Mouse (Mus musculus): Measurements from ENCODE around the gene Spata17. TPM values are rescaled to one million over a fixed set of nuclear protein-coding genes. Genes with fewer than 3 reads are reported as not detected.

The Spata17 gene
- polyA plus RNA-seq, 1 experiment from 2014 or later: 1.5 TPM

DNA sequence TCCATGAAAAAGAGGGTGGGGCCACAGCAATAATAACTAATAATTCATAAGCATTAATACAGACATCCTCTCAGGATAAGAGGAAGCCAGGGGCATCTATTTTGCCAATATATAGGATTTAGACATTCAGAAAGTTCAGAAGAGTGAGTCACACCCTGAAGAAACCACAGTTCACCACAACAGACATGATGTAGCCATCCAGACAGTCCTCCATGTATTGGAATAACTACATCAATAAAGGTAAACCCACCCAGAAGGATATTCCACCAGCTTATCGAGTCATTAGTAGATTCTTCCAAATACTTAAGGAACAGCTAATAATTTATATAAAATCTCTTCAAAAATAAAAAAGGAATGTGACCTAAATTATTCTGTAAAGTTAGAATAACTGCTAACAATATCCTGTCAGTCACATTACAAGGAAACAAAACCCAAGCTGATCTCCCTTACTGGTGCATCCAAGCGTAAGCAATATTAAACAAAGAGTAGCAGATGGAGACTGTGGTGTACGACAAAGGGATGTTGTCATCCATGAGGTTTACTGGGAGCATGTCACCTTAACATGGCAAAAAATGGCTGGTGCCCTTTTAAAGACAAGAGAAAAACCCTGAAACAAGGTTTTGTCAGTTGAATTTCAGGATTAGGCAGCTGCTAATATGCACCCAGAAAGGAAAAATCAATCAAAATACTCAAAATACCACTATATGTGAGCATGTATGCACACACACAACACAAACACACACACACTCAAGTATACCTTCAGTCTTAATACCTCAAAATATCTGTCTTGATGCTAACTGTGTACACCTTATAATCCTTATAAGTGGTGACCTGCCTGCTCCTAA, 138.8 kb downstream of the Spata17 start:
- Histone ChIP-seq H3K4me3 (no peak overlapping the region), H3K36me3 (no peaks in the 10 kb centered on the region), H3K9me3 (no peaks in the 10 kb centered on the region), H3K4me2 (no peak overlapping the region), H3K27me3 (no peaks in the 10 kb centered on the region), H3K27ac (no peak overlapping the region), H3K4me1 (no peaks in the 10 kb centered on the region), H3K9ac (no peak overlapping the region)
- 76% methylated on average over 3 of the region's 3 CpGs for WGBS
- ATAC-seq (ENCODE audit: borderline replicate concordance, extremely low read depth, low FRiP score, low TSS enrichment): no peak

DNA sequence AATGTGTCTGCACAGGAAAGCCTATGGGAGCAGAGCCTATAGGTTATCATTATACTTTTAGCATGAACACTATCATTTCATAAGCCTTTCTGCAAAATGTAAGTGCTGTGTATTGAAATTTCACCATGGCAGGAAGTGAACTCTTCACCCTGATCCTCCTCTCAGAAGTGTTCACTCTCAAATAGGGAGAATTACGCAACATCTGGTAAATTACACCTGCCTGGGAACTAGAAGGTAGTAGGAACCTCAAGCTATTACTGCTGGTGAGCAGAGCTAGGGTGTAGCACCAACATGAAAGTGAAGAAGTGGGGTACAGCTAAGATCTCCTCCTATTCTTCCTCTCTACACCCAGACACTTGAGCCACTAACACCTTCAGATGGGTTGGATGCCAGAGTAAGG, 155.4 kb downstream of the Spata17 start:
- 67% methylated on average over 1 of the region's 1 CpGs for WGBS
- Histone ChIP-seq H3K4me1 (no peaks in the 10 kb centered on the region), H3K27me3 (no peaks in the 10 kb centered on the region)

DNA sequence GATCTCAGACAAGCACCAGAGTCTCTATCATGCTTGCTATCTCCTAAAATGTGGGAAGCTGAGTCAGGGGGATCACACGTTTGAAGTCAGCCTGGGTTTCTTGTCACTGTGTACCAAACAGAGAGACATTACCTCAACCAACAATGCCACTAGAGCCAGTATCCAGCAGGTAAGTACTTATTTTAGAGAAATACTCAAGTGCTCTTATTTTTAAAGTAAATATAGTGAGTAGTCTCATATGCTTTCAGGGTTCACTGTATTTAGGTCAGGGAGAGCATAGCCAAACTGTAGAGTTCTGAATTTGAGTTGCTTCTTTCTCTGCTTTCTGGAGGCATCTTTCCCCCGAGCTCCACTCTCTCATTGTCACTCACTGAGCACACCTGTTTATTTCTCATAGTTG, 160.9 kb downstream of the Spata17 start:
- Histone ChIP-seq H3K27ac (no peak overlapping the region), H3K4me1 (peaks cover 5% of the 10 kb centered on the region; the same call in 1 of the 2 replicates), H3K4me2 (no peak overlapping the region), H3K9me3 (no peaks in the 10 kb centered on the region), H3K36me3 (no peaks in the 10 kb centered on the region), H3K27me3 (no peaks in the 10 kb centered on the region), H3K4me3 (no peak overlapping the region), H3K9ac (no peak overlapping the region)
- WGBS: 53% methylated on average over 2 of the region's 2 CpGs
- ATAC-seq (ENCODE audit: borderline replicate concordance, extremely low read depth, low FRiP score, low TSS enrichment): no peak

More for the DNA sequence above, 155.4 kb downstream of the Spata17 start:
- Histone ChIP-seq H3K27ac (no peak overlapping the region), H3K36me3 (no peaks in the 10 kb centered on the region), H3K9ac (no peak overlapping the region), H3K4me3 (no peak overlapping the region), H3K9me3 (no peaks in the 10 kb centered on the region), H3K4me2 (no peak overlapping the region)
- no peak for ATAC-seq (ENCODE audit: borderline replicate concordance, extremely low read depth, low FRiP score, low TSS enrichment)

DNA sequence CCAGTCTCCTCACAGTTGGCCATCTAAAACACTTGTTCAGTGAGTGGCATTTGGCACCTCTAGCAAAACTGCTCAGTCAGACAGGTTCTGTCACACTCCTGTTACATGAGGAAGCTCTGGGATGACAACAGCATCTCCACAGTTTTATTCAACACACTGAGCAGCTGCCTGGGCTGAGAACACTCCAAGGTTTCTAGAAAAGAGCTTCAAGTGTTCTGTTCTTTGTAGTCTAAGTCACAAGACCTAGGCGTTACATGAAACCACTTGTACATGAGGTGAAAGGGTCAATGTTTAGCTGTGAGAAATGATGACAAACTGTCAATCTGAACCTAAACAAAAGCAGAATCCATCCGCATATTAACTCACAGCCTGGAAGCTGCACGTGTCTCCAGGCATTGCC, 161.4 kb downstream of the Spata17 start:
- Histone ChIP-seq H3K27ac (no peak overlapping the region), H3K36me3 (no peaks in the 10 kb centered on the region), H3K4me1 (peaks cover 5% of the 10 kb centered on the region; the same call in 1 of the 2 replicates), H3K4me2 (no peak overlapping the region), H3K9me3 (no peaks in the 10 kb centered on the region), H3K9ac (no peak overlapping the region), H3K27me3 (no peaks in the 10 kb centered on the region), H3K4me3 (no peak overlapping the region)
- 63% methylated on average over 3 of the region's 3 CpGs for WGBS
- ATAC-seq (ENCODE audit: borderline replicate concordance, extremely low read depth, low FRiP score, low TSS enrichment): no peak

DNA sequence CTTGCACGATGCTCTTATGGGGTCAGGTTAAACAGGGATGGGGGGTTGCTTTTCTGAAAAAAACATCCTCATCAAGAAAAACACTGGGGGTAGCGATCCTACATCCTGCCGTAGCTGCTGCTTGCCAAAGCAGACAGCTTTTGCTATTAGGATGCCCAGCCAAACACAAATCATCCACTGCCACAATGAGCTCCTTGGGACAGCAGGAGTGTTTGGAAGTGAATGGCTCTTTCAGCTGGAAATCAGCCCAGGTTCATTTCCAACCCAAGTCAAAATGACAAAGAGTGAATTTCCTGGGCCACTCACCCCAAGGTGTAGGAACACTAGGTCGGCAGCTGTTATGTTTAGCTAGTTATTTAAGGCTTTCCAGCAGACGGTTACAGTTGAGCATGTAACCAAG, 162.7 kb downstream of the Spata17 start:
- 36% methylated on average over 5 of the region's 5 CpGs for WGBS
- Histone ChIP-seq H3K27ac (no peak overlapping the region), H3K9me3 (no peaks in the 10 kb centered on the region), H3K4me1 (peaks cover 5% of the 10 kb centered on the region; the same call in 1 of the 2 replicates), H3K4me2 (no peak overlapping the region), H3K36me3 (no peaks in the 10 kb centered on the region), H3K27me3 (no peaks in the 10 kb centered on the region), H3K4me3 (no peak overlapping the region), H3K9ac (no peak overlapping the region)
- no peak for ATAC-seq (ENCODE audit: borderline replicate concordance, extremely low read depth, low FRiP score, low TSS enrichment)

DNA sequence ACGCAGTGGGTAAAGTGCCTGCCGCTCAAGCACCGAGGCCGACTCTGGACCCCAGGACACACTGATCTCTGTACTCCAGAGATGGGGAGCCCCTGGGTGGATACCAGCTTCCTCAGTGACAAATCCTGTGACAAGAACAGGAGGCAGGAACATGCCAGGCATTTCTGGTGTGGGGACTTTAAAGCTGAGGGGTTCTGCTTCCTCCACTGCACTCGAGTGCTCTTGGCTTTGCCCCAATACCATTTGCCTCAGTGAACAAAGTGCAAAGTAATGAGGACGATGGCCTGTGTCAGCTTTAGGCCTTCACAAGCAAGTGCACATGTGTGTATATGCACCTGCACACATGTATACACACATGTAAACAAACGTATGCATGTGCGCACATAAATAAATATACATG, 164.0 kb downstream of the Spata17 start:
- ATAC-seq (ENCODE audit: borderline replicate concordance, extremely low read depth, low FRiP score, low TSS enrichment): no peak

DNA sequence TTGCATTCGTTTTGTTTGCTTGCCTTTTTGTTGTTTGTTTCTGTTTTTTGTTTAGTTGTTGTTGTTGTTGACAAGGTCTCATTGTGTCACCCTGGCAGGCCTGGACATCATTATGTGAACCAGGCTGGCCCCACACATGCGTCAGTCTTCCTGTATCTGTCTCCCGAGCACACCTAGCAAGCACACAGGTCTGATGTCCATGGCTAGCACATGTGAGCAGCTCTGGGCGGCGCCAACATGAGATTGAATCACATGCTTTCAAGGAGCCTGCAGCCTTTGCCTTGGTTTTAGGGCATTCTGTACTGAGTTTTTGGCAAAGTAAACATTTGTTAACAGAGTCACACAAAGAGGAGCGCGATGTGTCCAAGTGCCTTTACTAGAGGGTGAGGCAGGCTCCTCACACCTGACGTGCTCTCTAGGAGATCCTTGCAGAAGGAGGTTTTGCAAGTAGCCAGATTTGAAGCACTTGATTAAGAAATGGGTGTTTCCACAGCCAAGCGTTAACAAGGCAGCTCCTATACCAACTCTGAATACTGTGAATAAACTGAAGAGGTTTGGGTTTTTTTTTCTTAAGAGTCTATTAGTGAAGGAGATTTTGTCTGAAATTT, 166.5 kb downstream of the Spata17 start:
- Histone ChIP-seq H3K36me3 (no peaks in the 10 kb centered on the region), H3K9me3 (no peaks in the 10 kb centered on the region), H3K4me3 (no peak overlapping the region), H3K4me1 (peaks cover 5% of the 10 kb centered on the region; the same call in 1 of the 2 replicates), H3K4me2 (no peak overlapping the region), H3K9ac (no peak overlapping the region), H3K27ac (no peak overlapping the region), H3K27me3 (no peaks in the 10 kb centered on the region)
- ATAC-seq (ENCODE audit: borderline replicate concordance, extremely low read depth, low FRiP score, low TSS enrichment): no peak
- 78% methylated on average over 9 of the region's 9 CpGs for WGBS

More for the DNA sequence above, 164.0 kb downstream of the Spata17 start:
- no peak overlapping the region for H3K4me2 ChIP-seq
- peaks cover 5% of the 10 kb centered on the region; the same call in 1 of the 2 replicates for H3K4me1 ChIP-seq
- H3K4me3 ChIP-seq: no peak overlapping the region
- no peaks in the 10 kb centered on the region for H3K36me3 ChIP-seq
- H3K27ac ChIP-seq: no peak overlapping the region
- WGBS: 83% methylated on average over 8 of the region's 8 CpGs
- H3K27me3 ChIP-seq: no peaks in the 10 kb centered on the region
- H3K9me3 ChIP-seq: no peaks in the 10 kb centered on the region
- H3K9ac ChIP-seq: no peak overlapping the region

DNA sequence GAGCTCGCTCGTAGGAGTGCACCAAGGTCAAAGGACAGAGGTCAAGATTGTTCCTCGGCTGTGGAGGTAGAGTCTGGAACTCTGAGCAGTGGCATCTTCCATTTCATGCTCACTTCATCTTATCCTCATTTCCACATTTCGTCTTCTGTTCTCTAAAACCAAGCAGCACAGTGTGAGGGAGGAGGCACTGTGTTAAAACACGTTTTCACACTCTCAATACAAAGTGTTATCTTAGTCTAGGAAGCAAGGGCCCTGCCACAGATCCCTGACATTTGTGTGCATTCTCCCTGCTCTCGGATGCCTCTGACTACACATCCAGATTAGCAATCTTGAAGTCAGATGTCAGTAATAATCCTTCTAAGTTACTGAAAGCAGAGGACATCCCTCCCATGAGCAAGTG, 170.5 kb downstream of the Spata17 start:
- no peak for ATAC-seq (ENCODE audit: borderline replicate concordance, extremely low read depth, low FRiP score, low TSS enrichment)
- Histone ChIP-seq H3K4me2 (no peak overlapping the region), H3K27me3 (no peaks in the 10 kb centered on the region), H3K27ac (no peak overlapping the region), H3K4me3 (no peak overlapping the region), H3K9me3 (no peaks in the 10 kb centered on the region), H3K36me3 (no peaks in the 10 kb centered on the region), H3K4me1 (no peaks in the 10 kb centered on the region), H3K9ac (no peak overlapping the region)
- 46% methylated on average over 6 of the region's 6 CpGs for WGBS

DNA sequence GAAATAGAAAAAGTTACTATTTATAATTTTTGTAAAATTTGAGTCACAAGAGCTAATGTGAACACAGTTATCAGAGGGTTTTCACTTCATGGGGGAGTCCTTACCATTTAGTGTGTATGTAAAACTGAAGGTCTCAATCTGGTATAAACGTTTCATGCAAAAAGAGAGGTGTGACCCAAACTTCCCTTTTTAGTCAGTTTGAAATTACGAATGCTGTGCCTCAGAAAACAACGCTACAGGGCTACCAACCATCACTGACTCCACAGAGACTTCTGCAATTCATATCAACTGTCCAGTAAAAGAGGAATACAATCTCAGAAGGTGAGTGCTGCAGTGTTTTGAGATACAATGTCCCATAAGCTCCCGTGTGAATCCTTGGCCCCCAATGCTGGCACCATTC, 175.5 kb downstream of the Spata17 start:
- Histone ChIP-seq H3K9ac (no peak overlapping the region), H3K4me1 (no peaks in the 10 kb centered on the region), H3K4me2 (no peak overlapping the region), H3K9me3 (no peaks in the 10 kb centered on the region), H3K27me3 (no peaks in the 10 kb centered on the region), H3K4me3 (no peak overlapping the region), H3K36me3 (no peaks in the 10 kb centered on the region), H3K27ac (no peak overlapping the region)
- 78% methylated on average over 4 of the region's 4 CpGs for WGBS
- no peak for ATAC-seq (ENCODE audit: borderline replicate concordance, extremely low read depth, low FRiP score, low TSS enrichment)

DNA sequence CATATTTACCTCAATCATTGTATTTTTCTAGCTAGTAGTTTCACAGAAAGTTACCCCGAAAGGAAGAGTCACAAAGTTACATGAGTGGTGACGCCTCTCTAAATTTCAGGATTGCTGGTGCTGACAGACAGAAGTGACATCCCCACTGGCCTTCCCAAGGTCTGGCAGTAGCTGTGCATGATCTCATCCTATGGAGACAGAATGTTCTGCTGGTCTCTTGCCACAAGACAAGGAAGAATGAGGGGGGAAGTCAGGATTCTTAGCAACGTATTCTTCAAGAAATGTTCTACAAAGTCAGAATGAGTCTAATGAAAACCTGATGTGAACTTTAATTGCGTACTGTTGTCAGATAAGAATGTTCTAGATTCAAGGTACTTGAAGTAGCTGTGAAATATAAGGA, 179.5 kb downstream of the Spata17 start:
- H3K27me3 ChIP-seq: no peaks in the 10 kb centered on the region
- H3K4me3 ChIP-seq: no peak overlapping the region
- no peak for ATAC-seq (ENCODE audit: borderline replicate concordance, extremely low read depth, low FRiP score, low TSS enrichment)
- H3K36me3 ChIP-seq: no peaks in the 10 kb centered on the region
- H3K4me2 ChIP-seq: no peak overlapping the region
- no peaks in the 10 kb centered on the region for H3K4me1 ChIP-seq
- H3K9ac ChIP-seq: no peak overlapping the region
- H3K9me3 ChIP-seq: no peaks in the 10 kb centered on the region
- no peak overlapping the region for H3K27ac ChIP-seq
- WGBS: 82% methylated on average over 4 of the region's 4 CpGs

DNA sequence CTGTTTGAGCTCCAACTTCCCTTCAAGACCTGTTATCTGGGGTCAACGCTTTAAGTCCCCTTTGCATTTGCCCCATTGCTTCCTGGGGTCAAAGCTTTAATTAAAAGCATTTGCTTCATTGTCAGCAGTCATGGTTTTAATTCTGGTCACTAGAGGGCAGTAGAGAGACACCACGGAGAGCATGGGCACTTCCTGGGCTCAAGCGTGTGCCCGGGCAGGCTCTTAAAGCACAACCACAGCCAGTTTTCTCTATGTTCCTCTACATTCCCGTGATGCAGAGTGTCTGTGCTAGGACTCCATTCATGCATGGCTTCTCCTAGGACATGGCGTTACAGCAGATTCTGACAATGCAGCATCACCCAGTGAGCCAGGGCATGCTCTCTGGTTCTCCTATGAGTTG, 183.5 kb downstream of the Spata17 start:
- H3K9me3 ChIP-seq: no peaks in the 10 kb centered on the region
- peak; percentile 35; the same call in 1 of the 2 replicates for ATAC-seq (ENCODE audit: borderline replicate concordance, extremely low read depth, low FRiP score, low TSS enrichment)
- H3K36me3 ChIP-seq: no peaks in the 10 kb centered on the region
- WGBS: 32% methylated on average over 6 of the region's 6 CpGs
- H3K4me3 ChIP-seq: no peak overlapping the region
- H3K27ac ChIP-seq: no peak overlapping the region
- H3K4me1 ChIP-seq: no peaks in the 10 kb centered on the region
- H3K4me2 ChIP-seq: no peak overlapping the region
- H3K9ac ChIP-seq: no peak overlapping the region
- no peaks in the 10 kb centered on the region for H3K27me3 ChIP-seq

DNA sequence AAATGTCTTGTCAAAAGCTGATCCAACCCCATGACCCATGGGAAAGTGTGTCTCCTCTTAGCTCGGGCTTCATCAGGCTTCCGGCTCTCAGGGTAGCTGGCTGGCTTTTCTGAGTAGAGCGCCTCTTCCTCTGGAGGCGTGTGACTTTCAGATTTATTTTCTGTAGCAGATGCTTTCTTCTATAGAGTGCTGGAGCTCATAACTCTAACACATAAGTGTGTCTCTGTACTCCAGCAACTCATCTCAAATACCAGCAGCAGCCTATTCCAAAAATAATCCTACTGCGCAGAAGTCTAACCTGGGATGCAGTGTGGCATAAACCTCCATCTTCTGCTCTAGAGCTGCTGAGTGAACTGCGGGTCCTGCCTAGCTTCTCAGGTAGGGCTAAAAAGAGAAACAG, 186.4 kb downstream of the Spata17 start:
- WGBS: 83% methylated on average over 6 of the region's 6 CpGs
- no peaks in the 10 kb centered on the region for H3K9me3 ChIP-seq
- no peaks in the 10 kb centered on the region for H3K27me3 ChIP-seq
- no peak overlapping the region for H3K4me3 ChIP-seq
- H3K27ac ChIP-seq: no peak overlapping the region
- no peak for ATAC-seq (ENCODE audit: borderline replicate concordance, extremely low read depth, low FRiP score, low TSS enrichment)
- H3K9ac ChIP-seq: no peak overlapping the region
- no peaks in the 10 kb centered on the region for H3K36me3 ChIP-seq
- no peak overlapping the region for H3K4me2 ChIP-seq
- no peaks in the 10 kb centered on the region for H3K4me1 ChIP-seq

Data from lung, embryonic 15.5 days (tissue).